Mouse (Mus musculus): ENCODE results near the gene Tspan15.

The Tspan15 gene

DNA sequence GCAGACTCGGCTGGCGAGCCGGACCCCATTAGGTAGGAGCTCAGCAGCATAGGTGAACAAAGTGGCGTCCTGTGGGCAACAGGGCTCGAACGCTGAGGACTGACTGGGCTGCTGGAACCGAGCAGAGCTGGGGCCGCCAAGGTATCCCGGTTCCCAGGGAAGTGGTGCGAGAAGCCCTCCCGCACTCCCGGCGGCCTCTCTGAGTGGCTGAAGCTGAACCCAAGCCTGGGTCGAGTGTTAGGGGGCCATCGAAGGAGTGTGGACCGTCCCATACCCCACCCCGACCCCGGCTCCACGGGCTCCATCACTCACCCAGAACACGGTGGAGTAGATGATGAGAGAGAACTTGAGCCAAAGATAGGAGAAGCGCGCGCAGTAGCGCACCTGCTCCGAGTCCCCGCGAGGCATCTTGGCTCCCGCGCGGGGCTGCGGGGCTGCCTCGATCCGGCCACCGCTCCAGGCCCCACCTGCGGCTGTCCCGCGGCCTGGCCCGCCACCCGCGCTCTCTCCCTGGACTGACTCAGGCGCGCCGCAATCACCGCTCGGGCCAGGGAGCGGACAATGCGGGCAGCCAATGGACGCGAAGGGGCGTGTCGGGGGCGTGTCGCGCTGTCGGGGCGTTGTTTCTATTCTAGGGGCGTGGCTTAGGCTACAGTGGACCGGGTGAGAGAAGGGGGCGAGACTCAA is at the start of gene Tspan15:
Tspan15 (minus strand) TSS at position 544 of the 687 bp plus-strand sequence.
- Histone ChIP-seq H3K4me3 (replicated peaks; ENCODE audit: low read length) (peak within 1 kb of the TSS; percentile 89), H3K27me3 (ENCODE audit: insufficient read depth, low read length) (peaks cover 55% of the 10 kb centered on the region), H3K36me3 (ENCODE audit: insufficient read depth, low read length) (no peaks in the 10 kb centered on the region), H3K4me1 (replicated peaks; ENCODE audit: low read depth, low read length) (peaks cover 48% of the 10 kb centered on the region), H3K9me3 (ENCODE audit: low read length) (no peaks in the 10 kb centered on the region)
- TF ChIP-seq NANOG (IDR thresholded peaks at IDR 0.05; ENCODE audit: borderline replicate concordance, low read length) = no peak
- TF ChIP-seq POU5F1 (IDR thresholded peaks at IDR 0.05; ENCODE audit: borderline replicate concordance, low read length) = no peak
- no peak for TF ChIP-seq CTCF (conservative IDR thresholded peaks at IDR 0.05; ENCODE audit: low read length)

DNA sequence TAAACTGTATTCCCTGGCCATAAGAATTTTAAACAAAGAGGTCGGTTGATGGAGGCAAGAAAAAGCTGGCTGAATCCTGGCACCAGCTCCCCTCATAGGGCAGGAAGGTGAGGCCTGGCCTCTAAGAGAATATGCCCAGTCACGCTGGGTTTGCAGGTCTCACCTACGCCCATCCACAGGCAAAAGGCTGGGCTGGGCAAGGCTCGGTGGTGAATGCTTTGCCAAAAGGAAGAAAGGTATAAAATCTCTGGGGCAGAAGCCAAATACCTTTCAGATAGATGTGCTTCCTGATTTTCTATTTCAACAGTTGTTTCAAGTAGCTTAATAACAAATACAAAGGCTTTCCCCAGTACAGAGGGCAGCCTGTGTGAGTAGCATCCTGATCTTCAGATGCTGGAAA is 48.6 kb upstream of the Tspan15 start:
- no peak for TF ChIP-seq NANOG (IDR thresholded peaks at IDR 0.05; ENCODE audit: borderline replicate concordance, low read length)
- TF ChIP-seq POU5F1 (IDR thresholded peaks at IDR 0.05; ENCODE audit: borderline replicate concordance, low read length) = no peak
- no peak for TF ChIP-seq CTCF (conservative IDR thresholded peaks at IDR 0.05; ENCODE audit: low read length)
- H3K36me3 ChIP-seq (ENCODE audit: insufficient read depth, low read length) = peaks cover 34% of the 10 kb centered on the region
- no peaks in the 10 kb centered on the region for H3K9me3 ChIP-seq (ENCODE audit: low read length)
- no peak overlapping the region for H3K4me3 ChIP-seq (replicated peaks; ENCODE audit: low read length)
- H3K4me1 ChIP-seq (replicated peaks; ENCODE audit: low read depth, low read length) = peaks cover 47% of the 10 kb centered on the region
- H3K27me3 ChIP-seq (ENCODE audit: insufficient read depth, low read length) = no peaks in the 10 kb centered on the region

DNA sequence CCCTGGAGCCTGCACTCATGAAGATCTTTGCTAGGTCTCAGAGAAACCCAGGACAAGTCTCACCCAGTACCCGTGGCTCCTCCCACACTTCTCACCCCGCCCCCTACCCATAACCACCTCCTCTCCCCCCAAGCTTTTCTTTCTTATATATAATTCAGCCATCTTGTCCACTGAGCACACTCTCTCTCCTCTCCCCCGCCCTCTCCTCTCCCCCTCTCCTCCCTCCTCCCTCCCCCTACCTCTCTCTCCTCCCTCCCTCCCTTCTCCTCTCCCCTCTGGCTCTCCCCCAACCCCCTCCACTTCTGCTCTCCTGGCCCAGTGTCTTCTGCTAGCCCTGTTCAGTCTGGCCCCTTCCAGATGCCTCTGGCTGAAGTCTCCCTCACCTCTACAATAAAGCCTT is 48.0 kb upstream of the Tspan15 start:
- Histone ChIP-seq H3K27me3 (ENCODE audit: insufficient read depth, low read length) (no peaks in the 10 kb centered on the region), H3K4me1 (replicated peaks; ENCODE audit: low read depth, low read length) (peaks cover 41% of the 10 kb centered on the region), H3K9me3 (ENCODE audit: low read length) (no peaks in the 10 kb centered on the region), H3K4me3 (replicated peaks; ENCODE audit: low read length) (no peak overlapping the region), H3K36me3 (ENCODE audit: insufficient read depth, low read length) (peaks cover 37% of the 10 kb centered on the region)
- TF ChIP-seq NANOG (IDR thresholded peaks at IDR 0.05; ENCODE audit: borderline replicate concordance, low read length) (no peak), POU5F1 (IDR thresholded peaks at IDR 0.05; ENCODE audit: borderline replicate concordance, low read length) (no peak), CTCF (conservative IDR thresholded peaks at IDR 0.05; ENCODE audit: low read length) (no peak)

GRCm38 (mm10) chr10:62277499-62278293 is 46.6 kb upstream of the Tspan15 start:
- Histone ChIP-seq H3K4me1 (replicated peaks; ENCODE audit: low read depth, low read length) (peaks cover 27% of the 10 kb centered on the region), H3K9me3 (ENCODE audit: low read length) (no peaks in the 10 kb centered on the region), H3K27me3 (ENCODE audit: insufficient read depth, low read length) (no peaks in the 10 kb centered on the region), H3K36me3 (ENCODE audit: insufficient read depth, low read length) (peaks cover 45% of the 10 kb centered on the region), H3K4me3 (replicated peaks; ENCODE audit: low read length) (no peak overlapping the region)
- TF ChIP-seq CTCF (conservative IDR thresholded peaks at IDR 0.05; ENCODE audit: low read length) (no peak), POU5F1 (IDR thresholded peaks at IDR 0.05; ENCODE audit: borderline replicate concordance, low read length) (no peak), NANOG (IDR thresholded peaks at IDR 0.05; ENCODE audit: borderline replicate concordance, low read length) (no peak)

DNA sequence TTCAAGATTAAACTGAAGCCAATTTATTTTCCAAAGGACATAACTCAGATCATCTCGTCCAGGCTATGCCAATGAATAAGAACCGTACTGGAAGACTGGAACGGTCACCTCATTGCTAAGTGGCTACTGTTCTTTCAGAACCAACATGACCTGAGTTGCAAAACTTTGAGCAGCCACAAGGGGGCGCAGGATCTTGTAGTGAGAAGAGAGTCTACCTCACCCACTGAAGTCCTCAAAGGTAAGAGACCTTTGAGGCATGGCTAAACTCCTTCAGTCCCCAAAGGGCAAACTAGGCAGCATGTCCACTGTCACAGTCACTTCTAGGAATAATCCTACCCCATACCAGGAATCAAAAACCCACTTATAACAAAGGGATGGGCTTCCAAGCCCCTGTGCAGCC is 44.2 kb upstream of the Tspan15 start:
- H3K9me3 ChIP-seq (ENCODE audit: low read length) = no peaks in the 10 kb centered on the region
- TF ChIP-seq POU5F1 (IDR thresholded peaks at IDR 0.05; ENCODE audit: borderline replicate concordance, low read length) (no peak), CTCF (conservative IDR thresholded peaks at IDR 0.05; ENCODE audit: low read length) (peak; percentile 77), NANOG (IDR thresholded peaks at IDR 0.05; ENCODE audit: borderline replicate concordance, low read length) (no peak)
- peaks cover 23% of the 10 kb centered on the region for H3K4me1 ChIP-seq (replicated peaks; ENCODE audit: low read depth, low read length)
- no peak overlapping the region for H3K4me3 ChIP-seq (replicated peaks; ENCODE audit: low read length)
- H3K27me3 ChIP-seq (ENCODE audit: insufficient read depth, low read length) = peaks cover 9% of the 10 kb centered on the region; the same call in 1 of the 2 replicates
- H3K36me3 ChIP-seq (ENCODE audit: insufficient read depth, low read length) = peaks cover 39% of the 10 kb centered on the region

DNA sequence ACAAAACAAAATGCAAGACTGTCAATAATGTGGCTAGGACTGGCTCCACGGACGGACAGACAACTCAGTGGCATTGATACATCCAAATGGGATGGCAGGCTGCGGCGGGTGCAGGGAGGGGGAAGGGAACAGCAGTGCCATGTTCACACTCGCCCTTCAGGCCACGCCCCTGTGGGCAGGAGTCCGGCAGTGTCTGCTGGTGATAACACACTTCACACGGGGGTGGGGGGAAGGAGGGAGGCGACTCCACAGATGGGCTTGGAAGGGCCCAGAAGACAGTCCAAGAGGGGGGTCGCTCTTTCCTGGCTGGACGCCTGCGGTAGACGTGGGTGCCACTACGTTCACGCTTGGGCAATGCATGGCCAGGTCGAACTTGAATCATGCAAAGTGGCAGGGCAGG is 38.2 kb upstream of the Tspan15 start:
- H3K27me3 ChIP-seq (ENCODE audit: insufficient read depth, low read length) = peaks cover 25% of the 10 kb centered on the region
- H3K9me3 ChIP-seq (ENCODE audit: low read length) = no peaks in the 10 kb centered on the region
- no peak for TF ChIP-seq NANOG (IDR thresholded peaks at IDR 0.05; ENCODE audit: borderline replicate concordance, low read length)
- no peak for TF ChIP-seq POU5F1 (IDR thresholded peaks at IDR 0.05; ENCODE audit: borderline replicate concordance, low read length)
- TF ChIP-seq CTCF (conservative IDR thresholded peaks at IDR 0.05; ENCODE audit: low read length) = no peak
- peak overlapping the region; percentile 68 for H3K4me3 ChIP-seq (replicated peaks; ENCODE audit: low read length)
- H3K4me1 ChIP-seq (replicated peaks; ENCODE audit: low read depth, low read length) = peaks cover 32% of the 10 kb centered on the region
- H3K36me3 ChIP-seq (ENCODE audit: insufficient read depth, low read length) = peaks cover 19% of the 10 kb centered on the region

DNA sequence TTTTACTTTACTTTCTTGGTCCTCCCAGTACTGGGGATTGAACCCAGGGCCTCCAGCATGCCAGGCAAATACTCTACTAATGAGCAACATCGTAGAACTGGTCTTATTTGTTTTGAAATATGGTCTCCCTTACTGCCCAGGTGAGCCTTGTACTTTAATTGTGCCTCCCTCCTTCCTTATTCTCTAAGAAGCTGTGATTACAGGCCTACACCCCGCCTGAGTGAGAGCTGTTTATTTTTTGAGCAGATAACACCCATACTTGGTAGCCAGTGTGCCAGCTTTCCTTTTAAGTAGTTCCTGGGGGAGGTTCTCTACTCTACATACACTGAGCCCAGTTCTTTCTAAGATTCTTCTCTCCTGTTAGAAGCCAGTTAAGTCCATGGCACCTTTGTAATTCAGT is 33.2 kb upstream of the Tspan15 start:
- Histone ChIP-seq H3K27me3 (ENCODE audit: insufficient read depth, low read length) (peaks cover 10% of the 10 kb centered on the region), H3K4me1 (replicated peaks; ENCODE audit: low read depth, low read length) (peaks cover 20% of the 10 kb centered on the region), H3K4me3 (replicated peaks; ENCODE audit: low read length) (no peak overlapping the region), H3K9me3 (ENCODE audit: low read length) (peaks cover 4% of the 10 kb centered on the region; the same call in 1 of the 2 replicates), H3K36me3 (ENCODE audit: insufficient read depth, low read length) (no peaks in the 10 kb centered on the region)
- no peak for TF ChIP-seq CTCF (conservative IDR thresholded peaks at IDR 0.05; ENCODE audit: low read length)
- TF ChIP-seq NANOG (IDR thresholded peaks at IDR 0.05; ENCODE audit: borderline replicate concordance, low read length) = no peak
- TF ChIP-seq POU5F1 (IDR thresholded peaks at IDR 0.05; ENCODE audit: borderline replicate concordance, low read length) = no peak

DNA sequence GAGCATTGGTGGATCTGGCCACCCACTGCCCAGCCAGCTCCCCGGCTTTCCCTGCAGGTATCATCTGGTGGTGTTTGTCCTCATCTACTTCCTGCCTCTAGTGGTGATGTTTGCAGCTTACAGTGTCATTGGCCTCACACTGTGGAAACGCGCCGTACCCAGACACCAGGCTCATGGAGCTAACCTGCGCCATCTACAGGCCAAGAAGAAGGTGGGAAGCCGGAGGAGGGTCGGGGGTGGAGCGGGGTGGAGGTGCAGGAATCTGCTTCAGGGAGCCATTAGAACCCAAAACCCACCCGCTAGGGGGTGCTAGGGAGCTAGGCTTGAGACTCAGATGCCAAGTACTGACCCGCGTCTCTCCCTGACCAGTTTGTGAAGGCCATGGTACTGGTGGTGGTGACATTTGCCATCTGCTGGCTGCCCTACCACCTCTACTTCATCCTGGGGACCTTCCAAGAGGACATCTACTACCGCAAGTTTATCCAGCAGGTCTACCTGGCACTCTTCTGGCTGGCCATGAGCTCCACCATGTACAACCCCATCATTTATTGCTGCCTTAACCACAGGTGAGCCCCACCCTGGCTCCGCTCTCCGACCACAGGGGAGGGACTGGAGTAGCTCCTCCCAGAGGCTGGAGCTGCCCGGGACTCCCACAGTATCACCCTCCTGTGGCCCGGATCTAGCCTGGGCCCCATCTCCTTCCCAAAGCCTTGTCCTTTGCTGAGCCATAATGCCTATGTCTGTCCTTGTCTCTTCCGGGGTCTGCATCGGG is 30.2 kb upstream of the Tspan15 start:
- no peak overlapping the region for H3K4me3 ChIP-seq (replicated peaks; ENCODE audit: low read length)
- peaks cover 7% of the 10 kb centered on the region for H3K4me1 ChIP-seq (replicated peaks; ENCODE audit: low read depth, low read length)
- no peaks in the 10 kb centered on the region for H3K36me3 ChIP-seq (ENCODE audit: insufficient read depth, low read length)
- H3K27me3 ChIP-seq (ENCODE audit: insufficient read depth, low read length) = peaks cover 6% of the 10 kb centered on the region
- peak; percentile 69 for TF ChIP-seq CTCF (conservative IDR thresholded peaks at IDR 0.05; ENCODE audit: low read length)
- TF ChIP-seq POU5F1 (IDR thresholded peaks at IDR 0.05; ENCODE audit: borderline replicate concordance, low read length) = no peak
- peaks cover 4% of the 10 kb centered on the region; the same call in 1 of the 2 replicates for H3K9me3 ChIP-seq (ENCODE audit: low read length)

Data from E14TG2a.4 (cell line).